Mouse (Mus musculus): ENCODE data around the gene Wasf3.

DNA sequence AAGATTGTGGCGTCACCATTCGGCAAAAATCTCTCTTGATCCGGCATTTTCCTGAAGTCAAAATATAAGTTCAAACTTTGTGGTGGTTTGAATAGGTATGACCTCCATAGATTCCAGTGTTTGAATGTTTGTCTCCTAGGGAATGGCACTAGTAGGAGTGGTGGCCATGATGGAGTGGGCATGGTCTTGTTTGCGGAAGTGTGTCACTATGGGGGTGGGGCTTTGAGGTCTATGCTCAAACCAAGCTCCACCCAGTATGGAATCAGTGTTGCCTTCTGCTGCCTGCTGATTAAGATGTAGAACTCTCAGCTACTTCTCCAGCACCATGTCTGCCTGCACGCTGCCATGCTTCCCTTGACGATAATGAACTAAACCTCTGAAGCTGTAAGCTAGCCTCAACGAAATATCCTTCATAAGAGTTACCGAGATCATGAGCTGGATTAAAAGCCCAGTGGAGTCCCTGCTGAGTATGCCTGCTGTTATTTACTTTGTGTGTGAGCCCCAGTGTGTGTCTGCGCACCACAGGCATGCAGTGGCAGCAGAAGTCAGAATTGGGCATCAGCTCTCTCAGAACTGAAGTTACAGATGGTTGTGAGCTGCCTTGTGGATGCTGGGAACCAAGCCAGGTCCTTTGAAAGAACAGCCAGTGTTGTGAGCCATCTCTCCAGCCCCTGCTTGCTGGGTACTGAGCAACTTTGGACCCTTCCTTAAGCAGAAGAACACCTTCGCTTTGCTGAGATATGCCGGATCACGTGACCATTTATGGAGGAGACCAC lies 39.7 kb upstream of the Wasf3 start:
- TF ChIP-seq CTCF (IDR thresholded peaks at IDR 0.05) (no peak), EP300 (IDR thresholded peaks at IDR 0.05; ENCODE audit: insufficient read depth, low read depth, low read length) (no peak)

Measured in heart, adult 2 months (tissue).